Mouse (Mus musculus): Measurements from ENCODE around the gene Tubb4b. TPM values are rescaled to one million over a fixed set of nuclear protein-coding genes. Genes with fewer than 3 reads are reported as not detected.

Tubb4b gene
- polyA plus RNA-seq, 1 experiment from 2014 or later, result 608 TPM

GRCm38 (mm10) chr2:25228431-25228889, 4.0 kb upstream of the Tubb4b start:
- H3K27ac ChIP-seq, result peak overlapping the region; percentile 82
- no peaks in the 10 kb centered on the region for H3K9me3 ChIP-seq (replicated peaks)
- WGBS, result 2% methylated on average over 7 of the region's 7 CpGs
- H3K4me3 ChIP-seq, result peak overlapping the region; percentile 41
- H3K27me3 ChIP-seq (ENCODE audit: low read depth, poor library complexity, severe bottlenecking), result peaks cover 27% of the 10 kb centered on the region; the same call in 1 of the 2 replicates
- peaks cover 30% of the 10 kb centered on the region for H3K4me1 ChIP-seq
- peaks cover 2% of the 10 kb centered on the region for H3K36me3 ChIP-seq
- peak; percentile 83 for DNase-seq (ENCODE audit: low spot score)

- peaks cover 11% of the 10 kb centered on the region for H3K36me3 ChIP-seq
- no peaks in the 10 kb centered on the region for H3K9me3 ChIP-seq (replicated peaks)
- peaks cover 34% of the 10 kb centered on the region for H3K4me1 ChIP-seq
- DNase-seq (ENCODE audit: low spot score), result no peak
- 0 out of 2 replicates have a peak overlapping the region, but pooled peaks have one; percentile 20 for H3K27ac ChIP-seq
- 92% methylated on average over 4 of the region's 4 CpGs for WGBS
- H3K4me3 ChIP-seq, result no peak overlapping the region
- H3K27me3 ChIP-seq (ENCODE audit: low read depth, poor library complexity, severe bottlenecking), result peaks cover 22% of the 10 kb centered on the region; the same call in 1 of the 2 replicates
These were observed 2.9 kb upstream of the Tubb4b start for GRCm38 (mm10) chr2:25227406-25227805.

GRCm38 (mm10) chr2:25226864-25227263, 2.4 kb upstream of the Tubb4b start:
- 83% methylated on average over 5 of the region's 5 CpGs for WGBS
- H3K4me3 ChIP-seq, result no peak overlapping the region
- no peak for DNase-seq (ENCODE audit: low spot score)
- H3K27me3 ChIP-seq (ENCODE audit: low read depth, poor library complexity, severe bottlenecking), result peaks cover 16% of the 10 kb centered on the region; the same call in 1 of the 2 replicates
- no peaks in the 10 kb centered on the region for H3K9me3 ChIP-seq (replicated peaks)
- H3K27ac ChIP-seq, result peak overlapping the region; percentile 20; the same call in 1 of the 2 replicates
- H3K4me1 ChIP-seq, result peaks cover 34% of the 10 kb centered on the region
- H3K36me3 ChIP-seq, result peaks cover 17% of the 10 kb centered on the region

GRCm38 (mm10) chr2:25225811-25226379, 1.4 kb upstream of the Tubb4b start:
- no peak for DNase-seq (ENCODE audit: low spot score)
- peaks cover 24% of the 10 kb centered on the region for H3K36me3 ChIP-seq
- no peaks in the 10 kb centered on the region for H3K9me3 ChIP-seq (replicated peaks)
- peaks cover 7% of the 10 kb centered on the region; the same call in 1 of the 2 replicates for H3K27me3 ChIP-seq (ENCODE audit: low read depth, poor library complexity, severe bottlenecking)
- H3K4me1 ChIP-seq, result peaks cover 34% of the 10 kb centered on the region
- H3K27ac ChIP-seq, result peak overlapping the region; percentile 95
- peak overlapping the region; percentile 75 for H3K4me3 ChIP-seq
- WGBS, result 83% methylated on average over 8 of the region's 8 CpGs

GRCm38 (mm10) chr2:25224766-25225752, 557 bp upstream of the Tubb4b start:
- Histone ChIP-seq H3K4me1 (peaks cover 34% of the 10 kb centered on the region), H3K36me3 (peaks cover 24% of the 10 kb centered on the region), H3K27me3 (ENCODE audit: low read depth, poor library complexity, severe bottlenecking) (no peaks in the 10 kb centered on the region), H3K27ac (peak overlapping the region; percentile 95), H3K4me3 (peak overlapping the region; percentile 75), H3K9me3 (replicated peaks) (no peaks in the 10 kb centered on the region)
- peak; percentile 94 for DNase-seq (ENCODE audit: low spot score)
- 2% methylated on average over 41 of the region's 41 CpGs for WGBS

- peaks cover 24% of the 10 kb centered on the region for H3K36me3 ChIP-seq
- peak overlapping the region; percentile 90 for H3K27ac ChIP-seq
- H3K4me1 ChIP-seq, result peaks cover 31% of the 10 kb centered on the region
- peak overlapping the region; percentile 75 for H3K4me3 ChIP-seq
- no peaks in the 10 kb centered on the region for H3K9me3 ChIP-seq (replicated peaks)
- no peaks in the 10 kb centered on the region for H3K27me3 ChIP-seq (ENCODE audit: low read depth, poor library complexity, severe bottlenecking)
- DNase-seq (ENCODE audit: low spot score), result no peak
- 1% methylated on average over 53 of the region's 53 CpGs for WGBS
These were observed 616 bp downstream of the Tubb4b start for GRCm38 (mm10) chr2:25223681-25224491.

GRCm38 (mm10) chr2:25221331-25221772, 3.1 kb downstream of the Tubb4b start:
- no peaks in the 10 kb centered on the region for H3K27me3 ChIP-seq (ENCODE audit: low read depth, poor library complexity, severe bottlenecking)
- H3K9me3 ChIP-seq (replicated peaks), result no peaks in the 10 kb centered on the region
- H3K27ac ChIP-seq, result no peak overlapping the region
- DNase-seq (ENCODE audit: low spot score), result no peak
- peaks cover 24% of the 10 kb centered on the region for H3K36me3 ChIP-seq
- no peak overlapping the region for H3K4me3 ChIP-seq
- H3K4me1 ChIP-seq, result peaks cover 17% of the 10 kb centered on the region
- 66% methylated on average over 5 of the region's 5 CpGs for WGBS

- Histone ChIP-seq H3K27me3 (ENCODE audit: low read depth, poor library complexity, severe bottlenecking) (peaks cover 13% of the 10 kb centered on the region), H3K9me3 (replicated peaks) (no peaks in the 10 kb centered on the region), H3K27ac (no peak within 1 kb of the TSS), H3K4me3 (no peak within 1 kb of the TSS), H3K4me1 (peaks cover 4% of the 10 kb centered on the region), H3K36me3 (peaks cover 22% of the 10 kb centered on the region)
- no peak for DNase-seq (ENCODE audit: low spot score)
These were observed 6.1 kb downstream of the Tubb4b start, which contains the start of gene Fam166a for GRCm38 (mm10) chr2:25218445-25218844. Gene Fam166a (plus strand): TSS chr2:25218745.

- no peak for DNase-seq (ENCODE audit: low spot score)
- Histone ChIP-seq H3K4me3 (no peak overlapping the region), H3K36me3 (peaks cover 14% of the 10 kb centered on the region), H3K27ac (no peak overlapping the region), H3K4me1 (no peaks in the 10 kb centered on the region), H3K27me3 (ENCODE audit: low read depth, poor library complexity, severe bottlenecking) (peaks cover 21% of the 10 kb centered on the region), H3K9me3 (replicated peaks) (no peaks in the 10 kb centered on the region)
- 66% methylated on average over 2 of the region's 2 CpGs for WGBS
These were observed 6.8 kb downstream of the Tubb4b start for GRCm38 (mm10) chr2:25217666-25218065.

- Histone ChIP-seq H3K4me3 (no peak within 1 kb of the TSS), H3K27ac (no peak within 1 kb of the TSS), H3K27me3 (ENCODE audit: low read depth, poor library complexity, severe bottlenecking) (peaks cover 22% of the 10 kb centered on the region), H3K36me3 (peaks cover 3% of the 10 kb centered on the region; the same call in 1 of the 2 replicates), H3K9me3 (replicated peaks) (no peaks in the 10 kb centered on the region), H3K4me1 (peaks cover 18% of the 10 kb centered on the region)
- WGBS, result 78% methylated on average over 3 of the region's 3 CpGs
- no peak for DNase-seq (ENCODE audit: low spot score)
These were observed 10.1 kb downstream of the Tubb4b start, which contains the start of gene Stpg3 for GRCm38 (mm10) chr2:25214444-25214843. Gene Stpg3 (minus strand): TSS chr2:25214637.

GRCm38 (mm10) chr2:25213266-25213865, 11.1 kb downstream of the Tubb4b start:
- Histone ChIP-seq H3K4me1 (peaks cover 18% of the 10 kb centered on the region), H3K27ac (no peak overlapping the region), H3K4me3 (no peak overlapping the region), H3K9me3 (replicated peaks) (no peaks in the 10 kb centered on the region), H3K36me3 (peaks cover 13% of the 10 kb centered on the region), H3K27me3 (ENCODE audit: low read depth, poor library complexity, severe bottlenecking) (peaks cover 22% of the 10 kb centered on the region)
- WGBS, result 63% methylated on average over 23 of the region's 23 CpGs
- no peak for DNase-seq (ENCODE audit: low spot score)

Data from limb, embryonic 10.5 days (tissue).